ENCODE assay signal across 8 mouse cellular contexts in genomic region chr4:110028461-110029188, GRCm38 (mm10). TPM values are rescaled to one million over a fixed set of nuclear protein-coding genes. Genes with fewer than 3 reads are reported as not detected.
A peak's percentile ranks its signal among the peaks of the same experiment; 100 is the strongest.
DNase-seq lines count a peak whose midpoint lies in the region; ATAC-seq and TF ChIP-seq lines count a peak whose summit lies in the region.

No protein-coding gene starts in this region.

- no peaks in the 10 kb centered on the region for H3K36me3 ChIP-seq in intestine, embryonic 14.5 days (ENCODE audit: control insufficient read depth, insufficient read depth, low read length)
- no peaks in the 10 kb centered on the region for H3K36me3 ChIP-seq in intestine, embryonic 16.5 days (ENCODE audit: control insufficient read depth, insufficient read depth, low read length)
- no peaks in the 10 kb centered on the region for H3K36me3 ChIP-seq in ES-Bruce4 (ENCODE audit: control insufficient read depth, insufficient read depth, low read length, poor library complexity, severe bottlenecking)
- H3K36me3 ChIP-seq in limb, embryonic 10.5 days: no peaks in the 10 kb centered on the region
- H3K36me3 ChIP-seq in neural tube, embryonic 14.5 days (ENCODE audit: control insufficient read depth, insufficient read depth, low read length): no peaks in the 10 kb centered on the region

- no peak overlapping the region for H3K4me3 ChIP-seq in intestine, embryonic 14.5 days (ENCODE audit: low read depth, low read length)
- no peak overlapping the region for H3K4me3 ChIP-seq in intestine, embryonic 16.5 days (ENCODE audit: low read length)
- H3K4me3 ChIP-seq in ES-Bruce4 (ENCODE audit: low read depth, low read length): no peak overlapping the region
- no peak overlapping the region for H3K4me3 ChIP-seq in cortical plate, adult 2 months (ENCODE audit: insufficient read depth, low read length)
- no peak overlapping the region for H3K4me3 ChIP-seq in limb, embryonic 10.5 days
- H3K4me3 ChIP-seq in neural tube, embryonic 14.5 days (ENCODE audit: low read depth, low read length): no peak overlapping the region

- no peak overlapping the region for H3K27ac ChIP-seq in intestine, embryonic 14.5 days (ENCODE audit: low read depth)
- no peak overlapping the region for H3K27ac ChIP-seq in intestine, embryonic 16.5 days (ENCODE audit: low read length)
- no peak overlapping the region for H3K27ac ChIP-seq in ES-Bruce4 (ENCODE audit: insufficient read depth, low read length)
- H3K27ac ChIP-seq in cortical plate, adult 2 months (ENCODE audit: insufficient read depth, low read length): no peak overlapping the region
- H3K27ac ChIP-seq in limb, embryonic 10.5 days: no peak overlapping the region
- H3K27ac ChIP-seq in neural tube, embryonic 14.5 days (ENCODE audit: low read depth, low read length): no peak overlapping the region

- no peak for ATAC-seq in intestine, embryonic 14.5 days (replicated peaks; ENCODE audit: low FRiP score, low TSS enrichment, low read depth)
- no peak for ATAC-seq in intestine, embryonic 16.5 days
- ATAC-seq in neural tube, embryonic 14.5 days (ENCODE audit: low read depth): peak; percentile 78

- 56% methylated on average over 6 of the region's 6 CpGs for WGBS in intestine, embryonic 14.5 days
- WGBS in intestine, embryonic 16.5 days: 60% methylated on average over 6 of the region's 6 CpGs
- 59% methylated on average over 6 of the region's 6 CpGs for WGBS in limb, embryonic 10.5 days
- WGBS in neural tube, embryonic 14.5 days: 62% methylated on average over 6 of the region's 6 CpGs

- H3K9me3 ChIP-seq in intestine, embryonic 14.5 days (ENCODE audit: control insufficient read depth, low read length): no peaks in the 10 kb centered on the region
- no peaks in the 10 kb centered on the region for H3K9me3 ChIP-seq in intestine, embryonic 16.5 days (ENCODE audit: control insufficient read depth, low read length)
- H3K9me3 ChIP-seq in ES-Bruce4 (replicated peaks; ENCODE audit: control insufficient read depth, insufficient read depth, low read length, poor library complexity, severe bottlenecking): no peaks in the 10 kb centered on the region
- no peaks in the 10 kb centered on the region for H3K9me3 ChIP-seq in limb, embryonic 10.5 days (replicated peaks)
- no peaks in the 10 kb centered on the region for H3K9me3 ChIP-seq in neural tube, embryonic 14.5 days (ENCODE audit: control insufficient read depth, low read length)

- no peak overlapping the region for H3K4me2 ChIP-seq in intestine, embryonic 14.5 days (ENCODE audit: low read length)
- H3K4me2 ChIP-seq in intestine, embryonic 16.5 days (ENCODE audit: low read depth, low read length): no peak overlapping the region
- H3K4me2 ChIP-seq in neural tube, embryonic 14.5 days (ENCODE audit: low read depth, low read length): no peak overlapping the region

- TF ChIP-seq EP300 in ES-Bruce4 (IDR thresholded peaks at IDR 0.05; ENCODE audit: insufficient read depth, low read depth, low read length): no peak

- H3K4me1 ChIP-seq in intestine, embryonic 14.5 days (replicated peaks; ENCODE audit: control insufficient read depth, insufficient read depth, low read length): no peaks in the 10 kb centered on the region
- H3K4me1 ChIP-seq in intestine, embryonic 16.5 days (ENCODE audit: control insufficient read depth, insufficient read depth, low read length): no peaks in the 10 kb centered on the region
- H3K4me1 ChIP-seq in ES-Bruce4 (ENCODE audit: control insufficient read depth, insufficient read depth, low read length): no peaks in the 10 kb centered on the region
- no peaks in the 10 kb centered on the region for H3K4me1 ChIP-seq in cortical plate, adult 2 months (ENCODE audit: control insufficient read depth, insufficient read depth, low read length)
- H3K4me1 ChIP-seq in limb, embryonic 10.5 days: no peaks in the 10 kb centered on the region
- H3K4me1 ChIP-seq in neural tube, embryonic 14.5 days (ENCODE audit: control insufficient read depth, insufficient read depth, low read length): no peaks in the 10 kb centered on the region

- DNase-seq in intestine, embryonic 14.5 days (ENCODE audit: low spot score): peak; percentile 51
- peak; percentile 8 to 41 for DNase-seq in heart, postnatal 14 days
- peak; percentile 50 for DNase-seq in limb, embryonic 10.5 days (ENCODE audit: low spot score)
- DNase-seq in ovary, postnatal 10 days (ENCODE audit: low spot score): no peak

- intact Hi-C loops in heart, postnatal 14 days (cut with DNase I): no loop called here

- TF ChIP-seq POLR2A in ES-Bruce4 (IDR thresholded peaks at IDR 0.05; ENCODE audit: insufficient read depth, low read length): no peak
- no peak for TF ChIP-seq POLR2A in cortical plate, adult 2 months (IDR thresholded peaks at IDR 0.05; ENCODE audit: extremely low read depth, insufficient read depth, low read length)

- H3K27me3 ChIP-seq in intestine, embryonic 14.5 days (replicated peaks; ENCODE audit: control insufficient read depth, insufficient read depth, low read length): no peaks in the 10 kb centered on the region
- no peaks in the 10 kb centered on the region for H3K27me3 ChIP-seq in intestine, embryonic 16.5 days (replicated peaks; ENCODE audit: control insufficient read depth, insufficient read depth, low read length)
- H3K27me3 ChIP-seq in ES-Bruce4 (ENCODE audit: control insufficient read depth, insufficient read depth, low read length, poor library complexity, severe bottlenecking): peaks cover under 1% of the 10 kb centered on the region; the same call in 1 of the 2 replicates
- H3K27me3 ChIP-seq in limb, embryonic 10.5 days (ENCODE audit: low read depth, poor library complexity, severe bottlenecking): peaks cover 18% of the 10 kb centered on the region; the same call in 1 of the 2 replicates
- no peaks in the 10 kb centered on the region for H3K27me3 ChIP-seq in neural tube, embryonic 14.5 days (ENCODE audit: control insufficient read depth, insufficient read depth, low read length)

- peak; percentile 20 for TF ChIP-seq CTCF in ES-Bruce4 (IDR thresholded peaks at IDR 0.05; ENCODE audit: low read depth, low read length)
- TF ChIP-seq CTCF in cortical plate, adult 2 months (IDR thresholded peaks at IDR 0.05; ENCODE audit: extremely low read depth, insufficient read depth, low read length): peak; percentile 56; the same call in 1 of the 2 replicates

- H3K9ac ChIP-seq in intestine, embryonic 14.5 days (ENCODE audit: low read length): no peak overlapping the region
- H3K9ac ChIP-seq in intestine, embryonic 16.5 days (ENCODE audit: low read depth, low read length): no peak overlapping the region
- no peak overlapping the region for H3K9ac ChIP-seq in ES-Bruce4 (ENCODE audit: low read depth, poor library complexity, severe bottlenecking)
- H3K9ac ChIP-seq in neural tube, embryonic 14.5 days (replicated peaks; ENCODE audit: low read depth, low read length): no peak overlapping the region

RNA-seq across cellular contexts. Expression of gene Dmrta2, which starts 50.8 kb away (rescaled TPM):
- 0.05 and 0.08 TPM in 2 replicates for polyA plus RNA-seq in intestine, embryonic 14.5 days (2014; fragmentation: Nextera tagmentation; extraction: Ambion mirVana)
- 0.07 TPM in 1 of 2 replicates, not detected in the other for polyA plus RNA-seq in intestine, embryonic 16.5 days (2015; fragmentation: Nextera tagmentation; extraction: Ambion mirVana)
- polyA plus RNA-seq in ES-Bruce4 (2011; ENCODE audit: insufficient read depth, insufficient read length, low read depth, missing spikeins): 0.75 and 0.84 TPM in 2 replicates
- 2.9 and 3.1 TPM in 2 replicates for polyA plus RNA-seq in cortical plate, adult 2 months (2012; rRNA removed)
- total RNA-seq in heart, postnatal 14 days (2021): under 1 TPM; 0.20 to 0.24 TPM
- polyA plus RNA-seq in limb, embryonic 10.5 days (2016; fragmentation: Nextera tagmentation; extraction: Ambion mirVana): 0.20 TPM in 2 replicates
- 0.09 TPM in 1 of 2 replicates, not detected in the other for polyA plus RNA-seq in neural tube, embryonic 14.5 days (2014; fragmentation: Nextera tagmentation; extraction: Ambion mirVana)
